ENCODE assay signal across 13 mouse cellular contexts in the genomic region with DNA sequence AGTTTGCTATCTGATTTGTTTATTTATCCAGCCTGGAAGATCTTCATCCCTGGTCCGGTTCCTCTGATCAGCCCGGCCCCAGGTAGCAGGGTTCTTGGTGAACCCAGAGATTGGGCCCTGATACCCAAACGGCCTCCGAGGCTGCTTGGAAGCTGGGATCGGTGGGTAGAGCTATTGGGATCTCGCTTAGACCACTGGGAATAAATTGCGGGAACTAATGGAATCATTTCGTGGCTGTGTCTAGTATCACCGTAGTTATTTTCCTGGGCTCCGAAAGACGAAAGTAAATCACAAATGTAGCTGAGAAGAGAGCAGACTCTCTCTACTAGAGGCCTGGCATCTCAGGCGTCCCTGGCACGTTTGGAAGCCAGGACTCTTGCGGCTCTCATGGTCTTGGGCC. TPM values are rescaled to one million over a fixed set of nuclear protein-coding genes. Genes with fewer than 3 reads are reported as not detected.
DNase-seq lines count a peak whose midpoint lies in the region; ATAC-seq and TF ChIP-seq lines count a peak whose summit lies in the region.
"Had no signal": no experiment of that assay in that cellular context is flagged by ENCODE, and none has a peak within 500 bp of the region (broad histone marks: within the 10 kb centered on the region; RNA-seq: fewer than 3 reads in every experiment).

No protein-coding gene starts in this region.

- peaks cover 35% of the 10 kb centered on the region; the same call in 1 of the 2 replicates for H3K27me3 ChIP-seq in lung, postnatal 0 days (replicated peaks; ENCODE audit: insufficient read depth, low read length)
- H3K27me3 ChIP-seq in limb, embryonic 10.5 days (ENCODE audit: low read depth, poor library complexity, severe bottlenecking), result peaks cover 31% of the 10 kb centered on the region
- peaks cover 5% of the 10 kb centered on the region; the same call in 1 of the 2 replicates for H3K27me3 ChIP-seq in stomach, postnatal 0 days (ENCODE audit: control insufficient read depth, insufficient read depth, low read length)

- peak overlapping the region; percentile 60 for H3K27ac ChIP-seq in lung, postnatal 0 days (ENCODE audit: low read length)
- H3K27ac ChIP-seq in limb, embryonic 10.5 days, result peak overlapping the region; percentile 99
- peak overlapping the region; percentile 66 for H3K27ac ChIP-seq in stomach, postnatal 0 days (replicated peaks)

- H3K4me1 ChIP-seq in lung, postnatal 0 days (ENCODE audit: insufficient read depth, low read depth, low read length), result no peaks in the 10 kb centered on the region; the same call in 1 of the 2 replicates
- peaks cover 3% of the 10 kb centered on the region; the same call in 1 of the 2 replicates for H3K4me1 ChIP-seq in lung, adult 2 months (ENCODE audit: control insufficient read depth, insufficient read depth, low read length)
- H3K4me1 ChIP-seq in limb, embryonic 10.5 days, result peaks cover 99% of the 10 kb centered on the region
- H3K4me1 ChIP-seq in stomach, postnatal 0 days (replicated peaks; ENCODE audit: control insufficient read depth, insufficient read depth), result no peaks in the 10 kb centered on the region

- DNase-seq in adrenal gland, postnatal 10 days, result peak; percentile 39
- DNase-seq in adrenal gland, postnatal 14 days, result no peak
- DNase-seq in lung, postnatal 0 days (ENCODE audit: low spot score), result no peak
- no peak for DNase-seq in lung, adult 2 months
- DNase-seq in limb, embryonic 10.5 days (ENCODE audit: low spot score), result no peak
- DNase-seq in stomach, postnatal 0 days (ENCODE audit: low spot score), result no peak
- no peak for DNase-seq in adrenal gland, postnatal 36 days
- DNase-seq in cerebellum, postnatal 25 days, result no peak
- DNase-seq: forebrain, postnatal 0 days; thymus, adult 18-20 months had no signal

- H3K9me3 ChIP-seq in lung, postnatal 0 days (ENCODE audit: low read length), result no peaks in the 10 kb centered on the region
- no peaks in the 10 kb centered on the region for H3K9me3 ChIP-seq in limb, embryonic 10.5 days (replicated peaks)
- H3K9me3 ChIP-seq in stomach, postnatal 0 days (ENCODE audit: control insufficient read depth, low read length), result no peaks in the 10 kb centered on the region

- TF ChIP-seq POLR2A in lung, adult 2 months (IDR thresholded peaks at IDR 0.05; ENCODE audit: borderline replicate concordance, extremely low read depth, low read depth, low read length), result no peak

- no peak for TF ChIP-seq CTCF in lung, postnatal 0 days (IDR thresholded peaks at IDR 0.05)
- no peak for TF ChIP-seq CTCF in lung, adult 2 months (IDR thresholded peaks at IDR 0.05; ENCODE audit: insufficient read depth, low read length)
- TF ChIP-seq CTCF in stomach, postnatal 0 days (IDR thresholded peaks at IDR 0.05; ENCODE audit: low read depth), result no peak

- WGBS in lung, postnatal 0 days, result 20% methylated on average over 14 of the region's 14 CpGs
- WGBS in lung, adult 2 months, result 47% methylated on average over 14 of the region's 14 CpGs
- WGBS in limb, embryonic 10.5 days, result 2% methylated on average over 14 of the region's 14 CpGs
- WGBS in stomach, postnatal 0 days, result 17% methylated on average over 14 of the region's 14 CpGs

- no peak for TF ChIP-seq EP300 in lung, postnatal 0 days (IDR thresholded peaks at IDR 0.05)
- no peak for TF ChIP-seq EP300 in stomach, postnatal 0 days (optimal IDR thresholded peaks at IDR 0.05)

- H3K36me3 ChIP-seq in lung, postnatal 0 days (ENCODE audit: insufficient read depth, low read length), result no peaks in the 10 kb centered on the region
- peaks cover 55% of the 10 kb centered on the region for H3K36me3 ChIP-seq in limb, embryonic 10.5 days
- no peaks in the 10 kb centered on the region for H3K36me3 ChIP-seq in stomach, postnatal 0 days (ENCODE audit: control insufficient read depth, insufficient read depth, low read length)

- H3K4me3 ChIP-seq in lung, postnatal 0 days (ENCODE audit: low read depth, low read length), result peak overlapping the region; percentile 60
- no peak overlapping the region for H3K4me3 ChIP-seq in lung, adult 2 months (replicated peaks; ENCODE audit: extremely low read depth, low read depth, low read length)
- H3K4me3 ChIP-seq in limb, embryonic 10.5 days, result peak overlapping the region; percentile 90
- H3K4me3 ChIP-seq in stomach, postnatal 0 days (ENCODE audit: low read depth, low read length), result peak overlapping the region; percentile 29

- H3K4me2 ChIP-seq in lung, postnatal 0 days (replicated peaks; ENCODE audit: low read depth, low read length), result peak overlapping the region; percentile 55
- H3K4me2 ChIP-seq in stomach, postnatal 0 days (replicated peaks; ENCODE audit: low read depth), result peak overlapping the region; percentile 76

- peak overlapping the region; percentile 26; the same call in 1 of the 2 replicates for H3K9ac ChIP-seq in lung, postnatal 0 days (replicated peaks; ENCODE audit: low read depth)
- peak overlapping the region; percentile 61 for H3K9ac ChIP-seq in stomach, postnatal 0 days (ENCODE audit: low read length)
- H3K9ac ChIP-seq: forebrain, postnatal 0 days had no signal

- no peak for ATAC-seq in lung, postnatal 0 days
- no peak for ATAC-seq in stomach, postnatal 0 days (ENCODE audit: low FRiP score, low TSS enrichment)
- ATAC-seq: forebrain, postnatal 0 days had no signal

RNA-seq across cellular contexts. Expression of a gene that starts 0.8 kb away (rescaled TPM):
- total RNA-seq in adrenal gland, postnatal 10 days (2021), result 10 to 100 TPM; 28.0 to 28.2 TPM
- total RNA-seq in adrenal gland, postnatal 14 days (2021), result 25.8 and 26.3 TPM in 2 replicates
- polyA plus RNA-seq in lung, postnatal 0 days (2015; fragmentation: Nextera tagmentation; extraction: Ambion mirVana), result 39.7 and 40.3 TPM in 2 replicates
- polyA plus RNA-seq in lung, adult 2 months (2012; rRNA removed), result 29.1 and 46.9 TPM in 2 replicates
- 9.8 and 10.4 TPM in 2 replicates for polyA plus RNA-seq in limb, embryonic 10.5 days (2016; fragmentation: Nextera tagmentation; extraction: Ambion mirVana)
- 8.4 and 8.9 TPM in 2 replicates for polyA plus RNA-seq in stomach, postnatal 0 days (2015; fragmentation: Nextera tagmentation; extraction: Ambion mirVana)
- total RNA-seq in adrenal gland, postnatal 36 days (2021), result 10 to 100 TPM; 14.7 to 27.8 TPM
- total RNA-seq: forebrain, postnatal 0 days; left cerebral cortex, adult 8-10 months had no signal
- polyA plus RNA-seq: forebrain, postnatal 0 days had no signal

RNA-seq across cellular contexts. Expression of a gene that starts 3.3 kb away (rescaled TPM):
- total RNA-seq in adrenal gland, postnatal 10 days (2021), result 1 to 10 TPM; 4.8 to 8.6 TPM
- 3.7 and 5.9 TPM in 2 replicates for total RNA-seq in adrenal gland, postnatal 14 days (2021)
- 0.95 and 1.1 TPM in 2 replicates for polyA plus RNA-seq in lung, postnatal 0 days (2015; fragmentation: Nextera tagmentation; extraction: Ambion mirVana)
- polyA plus RNA-seq in lung, adult 2 months (2012; rRNA removed), result 1.7 and 2.3 TPM in 2 replicates
- polyA plus RNA-seq in limb, embryonic 10.5 days (2016; fragmentation: Nextera tagmentation; extraction: Ambion mirVana), result 3.5 and 4.1 TPM in 2 replicates
- polyA plus RNA-seq in stomach, postnatal 0 days (2015; fragmentation: Nextera tagmentation; extraction: Ambion mirVana), result 0.33 and 0.80 TPM in 2 replicates
- total RNA-seq in adrenal gland, postnatal 36 days (2021), result 1 to 10 TPM; 2.5 to 4.6 TPM
- total RNA-seq: ES-E14; forebrain, postnatal 0 days; heart, adult 18-20 months; left cerebral cortex, adult 8-10 months had no signal
- polyA plus RNA-seq: forebrain, postnatal 0 days had no signal

RNA-seq across cellular contexts. Expression of a gene that starts 7.9 kb away (rescaled TPM):
- 10 to 100 TPM in 1 of 2 experiments, 1 to 10 TPM in 1; 5.9 to 13.5 TPM for total RNA-seq in adrenal gland, postnatal 10 days (2021)
- total RNA-seq in adrenal gland, postnatal 14 days (2021), result 6.9 and 10.5 TPM in 2 replicates
- polyA plus RNA-seq in lung, postnatal 0 days (2015; fragmentation: Nextera tagmentation; extraction: Ambion mirVana), result 4.3 and 4.8 TPM in 2 replicates
- 12.8 and 13.4 TPM in 2 replicates for polyA plus RNA-seq in lung, adult 2 months (2012; rRNA removed)
- polyA plus RNA-seq in limb, embryonic 10.5 days (2016; fragmentation: Nextera tagmentation; extraction: Ambion mirVana), result 7.0 and 7.9 TPM in 2 replicates
- polyA plus RNA-seq in stomach, postnatal 0 days (2015; fragmentation: Nextera tagmentation; extraction: Ambion mirVana), result 2.8 and 2.9 TPM in 2 replicates
- total RNA-seq in adrenal gland, postnatal 36 days (2021), result 1 to 10 TPM; 3.7 TPM
- total RNA-seq: forebrain, postnatal 0 days; left cerebral cortex, adult 8-10 months had no signal
- polyA plus RNA-seq: forebrain, postnatal 0 days had no signal

RNA-seq across cellular contexts. Expression of a gene that starts 7.9 kb away (rescaled TPM):
- 1 to 10 TPM in 1 of 2 experiments, under 1 TPM in 1; 0.91 to 1.5 TPM for total RNA-seq in adrenal gland, postnatal 10 days (2021)
- total RNA-seq in adrenal gland, postnatal 14 days (2021), result 1.3 and 1.4 TPM in 2 replicates
- not detected in 2 replicates for polyA plus RNA-seq in lung, postnatal 0 days (2015; fragmentation: Nextera tagmentation; extraction: Ambion mirVana)
- 0.37 and 0.39 TPM in 2 replicates for polyA plus RNA-seq in lung, adult 2 months (2012; rRNA removed)
- 0.79 and 1.2 TPM in 2 replicates for polyA plus RNA-seq in limb, embryonic 10.5 days (2016; fragmentation: Nextera tagmentation; extraction: Ambion mirVana)
- polyA plus RNA-seq in stomach, postnatal 0 days (2015; fragmentation: Nextera tagmentation; extraction: Ambion mirVana), result 0.21 TPM in 1 of 2 replicates, not detected in the other
- 1 to 10 TPM; 1.5 to 2.8 TPM for total RNA-seq in adrenal gland, postnatal 36 days (2021)
- total RNA-seq: forebrain, postnatal 0 days; heart, adult 18-20 months; left cerebral cortex, adult 8-10 months had no signal
- polyA plus RNA-seq: forebrain, postnatal 0 days had no signal

RNA-seq across cellular contexts. Expression of a gene that starts 13.7 kb away (rescaled TPM):
- total RNA-seq in adrenal gland, postnatal 10 days (2021), result 10 to 100 TPM in 1 of 2 experiments, 1 to 10 TPM in 1; 8.0 to 11.4 TPM
- 6.4 and 7.3 TPM in 2 replicates for total RNA-seq in adrenal gland, postnatal 14 days (2021)
- polyA plus RNA-seq in lung, postnatal 0 days (2015; fragmentation: Nextera tagmentation; extraction: Ambion mirVana), result 3.7 and 3.9 TPM in 2 replicates
- polyA plus RNA-seq in lung, adult 2 months (2012; rRNA removed), result 5.7 and 8.4 TPM in 2 replicates
- polyA plus RNA-seq in limb, embryonic 10.5 days (2016; fragmentation: Nextera tagmentation; extraction: Ambion mirVana), result 1.6 and 1.8 TPM in 2 replicates
- 2.5 and 2.6 TPM in 2 replicates for polyA plus RNA-seq in stomach, postnatal 0 days (2015; fragmentation: Nextera tagmentation; extraction: Ambion mirVana)
- total RNA-seq in adrenal gland, postnatal 36 days (2021), result 1 to 10 TPM; 2.6 to 3.1 TPM
- total RNA-seq: forebrain, postnatal 0 days; left cerebral cortex, adult 8-10 months had no signal
- polyA plus RNA-seq: forebrain, postnatal 0 days had no signal
